Mouse (Mus musculus) C2C12 (cell line): ENCODE measurements around the gene Mpzl3. TPM values are rescaled to one million over a fixed set of nuclear protein-coding genes. Genes with fewer than 3 reads are reported as not detected.

Experiments
- H3K27me3 ChIP-seq: one replicate; pipeline ENCODE4 v1.6.1; 2011; ENCODE audit not compliant: control insufficient read depth, insufficient read depth, insufficient read length
- H3K36me3 ChIP-seq: one replicate; pipeline ENCODE4 v1.6.1; 2011; ENCODE audit not compliant: control insufficient read depth, insufficient read depth
- H3K4me3 ChIP-seq: one replicate; pipeline ENCODE4 v1.5.1; 2011; ENCODE audit warnings: mild to moderate bottlenecking, control low read depth; ENCODE audit not compliant: poor library complexity, insufficient read depth, severe bottlenecking
- H3K79me2 ChIP-seq: one replicate; pipeline ENCODE4 v1.6.1; 2011; ENCODE audit not compliant: control insufficient read depth, insufficient read depth
- H3K79me3 ChIP-seq: one replicate; pipeline ENCODE4 v1.6.1; 2011; ENCODE audit warnings: low read depth, control low read depth
- H3ac ChIP-seq: one replicate; pipeline ENCODE3; 2011; ENCODE audit warnings: low read depth; ENCODE audit not compliant: control insufficient read depth, insufficient read length
- CEBPB ChIP-seq: IDR thresholded peaks from one replicate; pipeline ENCODE4 v1.6.1; 2011; ENCODE audit warnings: low read depth, mild to moderate bottlenecking, control low read depth, moderate library complexity
- CTCF ChIP-seq: IDR thresholded peaks from one replicate; pipeline ENCODE4 v1.5.1; 2011; ENCODE audit not compliant: control insufficient read depth, insufficient read depth, insufficient read length
- FOSL1 ChIP-seq: IDR thresholded peaks from one replicate; pipeline ENCODE4 v1.8.0; 2011; ENCODE audit warnings: mild to moderate bottlenecking, low read length; ENCODE audit not compliant: poor library complexity, insufficient read depth, severe bottlenecking
- MAX ChIP-seq: IDR thresholded peaks from one replicate; pipeline ENCODE4 v1.6.1; 2011; ENCODE audit warnings: mild to moderate bottlenecking, control low read depth
- MYOD1 ChIP-seq: IDR thresholded peaks from one replicate; pipeline ENCODE4 v1.6.1; 2011; ENCODE audit warnings: low read depth; ENCODE audit not compliant: control insufficient read depth, insufficient read length
- MYOG ChIP-seq: IDR thresholded peaks from one replicate; pipeline ENCODE4 v1.6.1; 2011; ENCODE audit not compliant: control insufficient read depth, insufficient read length; ENCODE audit errors: extremely low read depth
- USF1 ChIP-seq: IDR thresholded peaks from one replicate; pipeline ENCODE4 v1.6.1; 2011; ENCODE audit warnings: low read depth, mild to moderate bottlenecking, control low read depth, moderate library complexity
- polyA plus RNA-seq: library from polyadenylated mRNA; unstranded; fragments of >200 nt; fragmentation: generic; extraction: Trizol; gene quantifications from one replicate; pipeline ENCODE4 v1.2.1, GENCODE M21; 2012; ENCODE audit warnings: missing spikeins

Mpzl3 gene
- polyA plus RNA-seq, 1 experiment, result 0.35 TPM

- Histone ChIP-seq H3ac (no peak overlapping the region), H3K27me3 (peaks cover 35% of the 10 kb centered on the region), H3K79me3 (no peaks in the 10 kb centered on the region), H3K79me2 (no peaks in the 10 kb centered on the region), H3K36me3 (no peaks in the 10 kb centered on the region), H3K4me3 (no peak overlapping the region)
- TF ChIP-seq CEBPB (no peak), FOSL1 (no peak), MYOG (no peak), USF1 (no peak), MYOD1 (no peak), MAX (no peak), CTCF (no peak)
Observed at GRCm38 (mm10) chr9:45011291-45011690, 43.7 kb upstream of the Mpzl3 start.

- Histone ChIP-seq H3K27me3 (peaks cover 9% of the 10 kb centered on the region), H3K79me2 (no peaks in the 10 kb centered on the region), H3K79me3 (no peaks in the 10 kb centered on the region), H3K36me3 (no peaks in the 10 kb centered on the region), H3ac (no peak overlapping the region), H3K4me3 (no peak overlapping the region)
- TF ChIP-seq MYOD1, result no peak
- no peak for TF ChIP-seq MYOG
- TF ChIP-seq FOSL1, result no peak
- TF ChIP-seq CTCF, result no peak
- TF ChIP-seq CEBPB, result no peak
- TF ChIP-seq USF1, result no peak
- no peak for TF ChIP-seq MAX
Observed at GRCm38 (mm10) chr9:45014879-45015278, 40.1 kb upstream of the Mpzl3 start.

GRCm38 (mm10) chr9:45015841-45016240 is 39.1 kb upstream of the Mpzl3 start:
- no peaks in the 10 kb centered on the region for H3K79me2 ChIP-seq
- H3K27me3 ChIP-seq, result peaks cover 9% of the 10 kb centered on the region
- no peak overlapping the region for H3ac ChIP-seq
- no peaks in the 10 kb centered on the region for H3K79me3 ChIP-seq
- H3K4me3 ChIP-seq, result no peak overlapping the region
- no peak for TF ChIP-seq CTCF
- TF ChIP-seq CEBPB, result no peak
- TF ChIP-seq USF1, result no peak
- no peak for TF ChIP-seq MYOD1
- no peak for TF ChIP-seq MAX
- no peak for TF ChIP-seq MYOG
- TF ChIP-seq FOSL1, result no peak
- no peaks in the 10 kb centered on the region for H3K36me3 ChIP-seq

GRCm38 (mm10) chr9:45018031-45018430 is 37.0 kb upstream of the Mpzl3 start:
- H3K79me2 ChIP-seq, result no peaks in the 10 kb centered on the region

GRCm38 (mm10) chr9:45022800-45023199 is 32.2 kb upstream of the Mpzl3 start:
- Histone ChIP-seq H3K4me3 (no peak overlapping the region), H3K79me2 (no peaks in the 10 kb centered on the region), H3K36me3 (no peaks in the 10 kb centered on the region), H3K27me3 (peaks cover 30% of the 10 kb centered on the region), H3K79me3 (no peaks in the 10 kb centered on the region), H3ac (no peak overlapping the region)
- no peak for TF ChIP-seq MYOD1
- TF ChIP-seq CTCF, result no peak
- TF ChIP-seq MYOG, result no peak
- TF ChIP-seq USF1, result no peak
- no peak for TF ChIP-seq CEBPB

More at GRCm38 (mm10) chr9:45018031-45018430, 37.0 kb upstream of the Mpzl3 start:
- TF ChIP-seq MYOD1 (no peak), USF1 (no peak), CTCF (no peak), MAX (no peak)
- H3K4me3 ChIP-seq, result no peak overlapping the region
- no peak overlapping the region for H3ac ChIP-seq
- no peaks in the 10 kb centered on the region for H3K27me3 ChIP-seq
- no peaks in the 10 kb centered on the region for H3K36me3 ChIP-seq
- H3K79me3 ChIP-seq, result no peaks in the 10 kb centered on the region

- H3K36me3 ChIP-seq, result no peaks in the 10 kb centered on the region
- no peaks in the 10 kb centered on the region for H3K79me2 ChIP-seq
- no peak overlapping the region for H3ac ChIP-seq
- peaks cover 36% of the 10 kb centered on the region for H3K27me3 ChIP-seq
- no peaks in the 10 kb centered on the region for H3K79me3 ChIP-seq
- H3K4me3 ChIP-seq, result no peak overlapping the region
- no peak for TF ChIP-seq CTCF
- TF ChIP-seq CEBPB, result no peak
- no peak for TF ChIP-seq MYOD1
- TF ChIP-seq USF1, result no peak
- no peak for TF ChIP-seq MAX
- no peak for TF ChIP-seq MYOG
- no peak for TF ChIP-seq FOSL1
Observed at GRCm38 (mm10) chr9:45023638-45024037, 31.3 kb upstream of the Mpzl3 start.
